In genomic region chr1:91248242-91248641, GRCm38 (mm10) we compare ENCODE assay signal across 12 mouse cellular contexts. TPM values are rescaled to one million over a fixed set of nuclear protein-coding genes. Genes with fewer than 3 reads are reported as not detected.
DNase-seq lines count a peak whose midpoint lies in the region; ATAC-seq and TF ChIP-seq lines count a peak whose summit lies in the region.
"Had no signal": no experiment of that assay in that cellular context is flagged by ENCODE, and none has a peak within 500 bp of the region (broad histone marks: within the 10 kb centered on the region; RNA-seq: fewer than 3 reads in every experiment).

No protein-coding gene starts in this region.

- no peak for TF ChIP-seq POLR2A in MEL (IDR thresholded peaks at IDR 0.05; ENCODE audit: control insufficient read depth in 1 of 2, insufficient read depth in 1 of 2, low read depth in 1 of 2, low read length in 2 of 2, poor library complexity in 1 of 2)

- ATAC-seq in intestine, embryonic 14.5 days (replicated peaks; ENCODE audit: low FRiP score, low TSS enrichment, low read depth): no peak
- no peak for ATAC-seq in intestine, embryonic 15.5 days
- peak; percentile 68 for ATAC-seq in erythroblast, adult 5-6 weeks (replicated peaks; ENCODE audit: low FRiP score, poor library complexity, severe bottlenecking)
- ATAC-seq in cerebellum, adult (ENCODE audit: insufficient number of reproducible peaks, low FRiP score, low TSS enrichment): no peak

- no peak for TF ChIP-seq RAD21 in MEL (IDR thresholded peaks at IDR 0.05; ENCODE audit: low read depth, low read length)

- no peak overlapping the region for H3K4me3 ChIP-seq in intestine, embryonic 14.5 days (ENCODE audit: low read depth, low read length)
- no peak overlapping the region for H3K4me3 ChIP-seq in intestine, embryonic 15.5 days (replicated peaks)
- H3K4me3 ChIP-seq in MEL (ENCODE audit: control insufficient read depth in 1 of 2, insufficient read depth in 1 of 2, low read depth in 2 of 2, low read length in 2 of 2): peak overlapping the region in 1 of 2 experiments; percentile 19; a peak in 1 of 4 replicates
- H3K4me3 ChIP-seq: hindbrain, embryonic 15.5 days; lung, embryonic 15.5 days had no signal

- no peak overlapping the region for H3K9ac ChIP-seq in intestine, embryonic 14.5 days (ENCODE audit: low read length)
- no peak overlapping the region for H3K9ac ChIP-seq in intestine, embryonic 15.5 days
- no peak overlapping the region for H3K9ac ChIP-seq in MEL (ENCODE audit: control insufficient read depth, low read depth, low read length, poor library complexity, severe bottlenecking)
- H3K9ac ChIP-seq: hindbrain, embryonic 15.5 days; lung, embryonic 15.5 days had no signal

- H3K27me3 ChIP-seq in intestine, embryonic 14.5 days (replicated peaks; ENCODE audit: control insufficient read depth, insufficient read depth, low read length): no peaks in the 10 kb centered on the region
- no peaks in the 10 kb centered on the region for H3K27me3 ChIP-seq in intestine, embryonic 15.5 days (replicated peaks)
- H3K27me3 ChIP-seq in MEL (ENCODE audit: control insufficient read depth in 1 of 2, insufficient read depth in 2 of 2, low read length in 2 of 2): no peaks in the 10 kb centered on the region
- H3K27me3 ChIP-seq: hindbrain, embryonic 15.5 days; lung, embryonic 15.5 days had no signal

- DNase-seq in intestine, embryonic 14.5 days (ENCODE audit: low spot score): peak; percentile 46
- peak; percentile 75 for DNase-seq in MEL (ENCODE audit: low read depth, low spot score)
- peak; percentile 58 for DNase-seq in lung, postnatal 36 days
- DNase-seq in embryo, embryonic 9.5 days (ENCODE audit: extremely low spot score): no peak
- DNase-seq: adrenal gland, adult 8-10 months; thymus, adult 2 months had no signal

- no peaks in the 10 kb centered on the region for H3K36me3 ChIP-seq in intestine, embryonic 14.5 days (ENCODE audit: control insufficient read depth, insufficient read depth, low read length)
- H3K36me3 ChIP-seq in intestine, embryonic 15.5 days: no peaks in the 10 kb centered on the region
- H3K36me3 ChIP-seq in MEL (ENCODE audit: control insufficient read depth in 1 of 2, insufficient read depth in 2 of 2, low read length in 2 of 2): peaks cover 0 to 15% of the 10 kb centered on the region in 2 experiments; a peak in 2 of 4 replicates
- H3K36me3 ChIP-seq: hindbrain, embryonic 15.5 days; lung, embryonic 15.5 days had no signal

- 86% methylated on average over 5 of the region's 5 CpGs for WGBS in intestine, embryonic 14.5 days
- 68% methylated on average over 5 of the region's 5 CpGs for WGBS in intestine, embryonic 15.5 days

- no peak for TF ChIP-seq CTCF in MEL (IDR thresholded peaks at IDR 0.05 in 2 of 3, conservative IDR thresholded peaks at IDR 0.05 in 1 of 3; ENCODE audit: control insufficient read depth in 1 of 3, insufficient read depth in 1 of 3, low read depth in 2 of 3, low read length in 3 of 3, poor library complexity in 1 of 3, severe bottlenecking in 1 of 3)

- peaks cover 30% of the 10 kb centered on the region for H3K79me2 ChIP-seq in MEL (ENCODE audit: control insufficient read depth, insufficient read depth, low read length, poor library complexity)

- H3K9me3 ChIP-seq in intestine, embryonic 14.5 days (ENCODE audit: control insufficient read depth, low read length): no peaks in the 10 kb centered on the region
- no peaks in the 10 kb centered on the region for H3K9me3 ChIP-seq in intestine, embryonic 15.5 days
- no peaks in the 10 kb centered on the region for H3K9me3 ChIP-seq in MEL (replicated peaks; ENCODE audit: insufficient read depth, low read length)
- H3K9me3 ChIP-seq: hindbrain, embryonic 15.5 days; lung, embryonic 15.5 days had no signal

- H3K4me2 ChIP-seq in intestine, embryonic 14.5 days (ENCODE audit: low read length): no peak overlapping the region
- no peak overlapping the region for H3K4me2 ChIP-seq in intestine, embryonic 15.5 days (replicated peaks)
- H3K4me2 ChIP-seq: lung, embryonic 15.5 days had no signal

- peak; percentile 72 to 75 for TF ChIP-seq EP300 in MEL (IDR thresholded peaks at IDR 0.05; ENCODE audit: low read depth in 1 of 2, low read length in 2 of 2)

- H3K27ac ChIP-seq in intestine, embryonic 14.5 days (ENCODE audit: low read depth): no peak overlapping the region
- H3K27ac ChIP-seq in intestine, embryonic 15.5 days: no peak overlapping the region
- H3K27ac ChIP-seq in MEL (ENCODE audit: control insufficient read depth, low read depth, low read length): peak overlapping the region; percentile 35; the same call in 1 of the 2 replicates
- H3K27ac ChIP-seq: hindbrain, embryonic 15.5 days; kidney, postnatal 0 days; lung, embryonic 15.5 days had no signal

- peaks cover 13% of the 10 kb centered on the region for H3K4me1 ChIP-seq in intestine, embryonic 14.5 days (replicated peaks; ENCODE audit: control insufficient read depth, insufficient read depth, low read length)
- H3K4me1 ChIP-seq in intestine, embryonic 15.5 days (replicated peaks): peaks cover 18% of the 10 kb centered on the region
- H3K4me1 ChIP-seq in MEL (ENCODE audit: control insufficient read depth in 1 of 2, insufficient read depth in 2 of 2, low read length in 2 of 2): peaks cover 10 to 18% of the 10 kb centered on the region in 2 experiments

TF ChIP-seq in MEL, 35 proteins besides CTCF, POLR2A, EP300 and RAD21 (continues in another document):
- TF ChIP-seq MYB (IDR thresholded peaks at IDR 0.05; ENCODE audit: low read depth, low read length): no peak
- TF ChIP-seq ZNF384 (IDR thresholded peaks at IDR 0.05; ENCODE audit: low read depth, low read length): 0 out of 2 replicates have a peak, but pooled peaks have one; percentile 8
- no peak for TF ChIP-seq HCFC1 (IDR thresholded peaks at IDR 0.05; ENCODE audit: low read depth, low read length)
- TF ChIP-seq BHLHE40 (IDR thresholded peaks at IDR 0.05; ENCODE audit: borderline replicate concordance, low read depth, low read length): peak; percentile 43; the same call in 1 of the 2 replicates
- TF ChIP-seq RCOR1 (IDR thresholded peaks at IDR 0.05; ENCODE audit: low read depth, low read length): no peak
- TF ChIP-seq NRF1 (IDR thresholded peaks at IDR 0.05; ENCODE audit: insufficient read depth, low read depth, low read length, poor library complexity, severe bottlenecking): no peak
- TF ChIP-seq KAT2A (conservative IDR thresholded peaks at IDR 0.05; ENCODE audit: low read depth, low read length): no peak
- no peak for TF ChIP-seq ZMIZ1 (IDR thresholded peaks at IDR 0.05; ENCODE audit: low read depth, low read length)
- no peak for TF ChIP-seq SMC3 (IDR thresholded peaks at IDR 0.05; ENCODE audit: low read depth, low read length)
- TF ChIP-seq MAFK (IDR thresholded peaks at IDR 0.05; ENCODE audit: borderline replicate concordance, low read depth, low read length): no peak
- TF ChIP-seq POLR2AphosphoS5 (IDR thresholded peaks at IDR 0.05; ENCODE audit: borderline replicate concordance, low read depth, low read length): no peak
- TF ChIP-seq MEF2A (IDR thresholded peaks at IDR 0.05; ENCODE audit: extremely low read depth, insufficient replicate concordance, low read depth, low read length, poor library complexity, severe bottlenecking): no peak
- TF ChIP-seq GATA1 (IDR thresholded peaks at IDR 0.05; ENCODE audit: low read depth, low read length): peak; percentile 86
- TF ChIP-seq ZC3H11A (IDR thresholded peaks at IDR 0.05; ENCODE audit: low read depth, low read length): no peak
- no peak for TF ChIP-seq UBTF (IDR thresholded peaks at IDR 0.05; ENCODE audit: borderline replicate concordance, insufficient read depth, low read depth, low read length)
- TF ChIP-seq GABPA (IDR thresholded peaks at IDR 0.05; ENCODE audit: low read depth, low read length): no peak
- no peak for TF ChIP-seq USF1 (IDR thresholded peaks at IDR 0.05; ENCODE audit: low read depth, low read length)
- TF ChIP-seq TCF12 (IDR thresholded peaks at IDR 0.05; ENCODE audit: low read depth, low read length): peak; percentile 83
- no peak for TF ChIP-seq ELF1 (IDR thresholded peaks at IDR 0.05; ENCODE audit: low read depth, low read length)
- TF ChIP-seq CHD1 (IDR thresholded peaks at IDR 0.05; ENCODE audit: low read depth, low read length): no peak
- no peak for TF ChIP-seq USF2 (IDR thresholded peaks at IDR 0.05; ENCODE audit: borderline replicate concordance in 1 of 2, insufficient read depth in 1 of 2, low read depth in 1 of 2, low read length in 2 of 2)
- no peak for TF ChIP-seq ZKSCAN1 (IDR thresholded peaks at IDR 0.05; ENCODE audit: low read depth, low read length)
- TF ChIP-seq MYC (IDR thresholded peaks at IDR 0.05; ENCODE audit: low read depth, low read length): no peak
- peak; percentile 23; the same call in 1 of the 2 replicates for TF ChIP-seq SIN3A (IDR thresholded peaks at IDR 0.05; ENCODE audit: low read length)
- 0 out of 2 replicates have a peak, but pooled peaks have one; percentile 27 for TF ChIP-seq TBP (IDR thresholded peaks at IDR 0.05; ENCODE audit: low read depth, low read length)
- no peak for TF ChIP-seq E2F4 (IDR thresholded peaks at IDR 0.05; ENCODE audit: borderline replicate concordance, low read depth, low read length)
- TF ChIP-seq MXI1 (IDR thresholded peaks at IDR 0.05; ENCODE audit: low read depth, low read length): no peak; the same call in 1 of the 2 replicates
- peak; percentile 89 for TF ChIP-seq TAL1 (IDR thresholded peaks at IDR 0.05; ENCODE audit: low read length)

RNA-seq across cellular contexts. Expression of gene Ube2f, which starts 1.9 kb away (rescaled TPM):
- 69.9 and 71.6 TPM in 2 replicates for polyA plus RNA-seq in intestine, embryonic 14.5 days (2014; fragmentation: Nextera tagmentation; extraction: Ambion mirVana)
- polyA plus RNA-seq in intestine, embryonic 15.5 days (2015; fragmentation: Nextera tagmentation; extraction: Ambion mirVana): 65.1 and 66.7 TPM in 2 replicates
- 50.0 and 57.4 TPM in 2 replicates for total RNA-seq in MEL (2012; rRNA removed)
- polyA plus RNA-seq in MEL (2012; ENCODE audit: insufficient read depth in 1 of 2, insufficient read length in 2 of 2, low read depth in 1 of 2, low replicate concordance in 2 of 2, missing spikeins in 1 of 2): 10 to 100 TPM in 1 of 2 experiments, not detected in 1; 71.3 TPM
- total RNA-seq in erythroblast, adult 5-6 weeks (2015; ENCODE audit: low replicate concordance): 187 and 269 TPM in 2 replicates
- total RNA-seq in erythroblast, adult 5-6 weeks (2017; ENCODE audit: low replicate concordance): 221 and 245 TPM in 2 replicates

RNA-seq across cellular contexts. Expression of gene Scly, which starts 49.9 kb away (rescaled TPM):
- 13.5 and 16.9 TPM in 2 replicates for polyA plus RNA-seq in intestine, embryonic 14.5 days (2014; fragmentation: Nextera tagmentation; extraction: Ambion mirVana)
- polyA plus RNA-seq in intestine, embryonic 15.5 days (2015; fragmentation: Nextera tagmentation; extraction: Ambion mirVana): 18.6 and 21.7 TPM in 2 replicates
- total RNA-seq in MEL (2012; rRNA removed): 19.3 and 23.1 TPM in 2 replicates
- polyA plus RNA-seq in MEL (2012; ENCODE audit: insufficient read depth in 1 of 2, insufficient read length in 2 of 2, low read depth in 1 of 2, low replicate concordance in 2 of 2, missing spikeins in 1 of 2): 10 to 100 TPM in 1 of 2 experiments, not detected in 1; 48.8 TPM
- 6.9 and 15.3 TPM in 2 replicates for total RNA-seq in erythroblast, adult 5-6 weeks (2015; ENCODE audit: low replicate concordance)
- 16.6 and 18.8 TPM in 2 replicates for total RNA-seq in erythroblast, adult 5-6 weeks (2017; ENCODE audit: low replicate concordance)
